Mouse (Mus musculus) v-Abl transformed pro-B cells (cell line): Measurements from ENCODE around the gene Kcng1.

Experiments
- in situ Hi-C, 2 experiments: fragments of 400-800 bp; cut with MboI; formaldehyde crosslinking; loops; one replicate each; pipeline ENCODE4 v1.15.1; 2025; ENCODE audit not compliant: unreplicated experiment in 2 of 2

Gene Kcng1

DNA sequence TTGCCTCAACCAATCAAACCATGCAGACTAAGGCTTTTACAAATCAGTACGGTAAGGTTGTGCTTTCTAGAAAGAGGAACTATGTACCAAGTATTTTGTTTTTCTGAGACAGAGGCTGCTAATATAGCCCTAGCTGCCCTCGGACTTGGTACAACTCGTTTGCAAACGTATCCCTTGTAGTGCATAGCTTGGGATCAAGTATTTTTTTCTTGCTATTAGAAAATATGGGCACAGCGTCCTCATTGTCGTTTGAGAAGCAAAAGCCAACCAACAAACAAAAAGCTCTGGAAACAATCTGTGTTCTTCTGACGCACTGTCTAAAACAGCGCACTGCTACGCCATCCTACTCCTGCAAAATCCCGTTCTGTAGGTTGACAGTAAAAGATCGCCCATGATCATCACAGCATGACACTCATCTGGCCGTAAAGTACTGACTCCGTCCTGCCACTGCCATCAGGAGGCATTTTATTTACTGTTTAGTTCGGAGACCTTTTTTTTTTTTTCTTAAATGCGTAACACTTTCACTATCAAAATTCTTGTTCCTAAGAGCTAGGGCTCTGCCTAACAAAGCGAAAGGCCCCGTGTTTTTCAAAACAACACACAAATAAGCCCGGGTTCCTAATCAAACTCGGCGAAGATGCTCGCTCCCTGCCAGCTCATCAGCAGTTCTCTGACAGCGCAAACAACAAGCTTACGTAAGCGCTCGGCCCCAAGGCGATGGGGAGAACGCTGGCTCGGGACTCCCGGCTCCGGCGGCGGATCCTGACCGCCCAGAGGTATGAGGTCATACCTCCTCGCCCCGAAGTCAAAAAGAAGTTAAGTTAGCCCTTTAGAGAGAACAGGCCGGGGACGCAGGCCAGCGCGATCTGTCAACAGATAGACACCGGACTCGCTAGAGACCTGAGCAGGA is 52.2 kb downstream of the Kcng1 start:
- in situ Hi-C loops, result no loop called here

DNA sequence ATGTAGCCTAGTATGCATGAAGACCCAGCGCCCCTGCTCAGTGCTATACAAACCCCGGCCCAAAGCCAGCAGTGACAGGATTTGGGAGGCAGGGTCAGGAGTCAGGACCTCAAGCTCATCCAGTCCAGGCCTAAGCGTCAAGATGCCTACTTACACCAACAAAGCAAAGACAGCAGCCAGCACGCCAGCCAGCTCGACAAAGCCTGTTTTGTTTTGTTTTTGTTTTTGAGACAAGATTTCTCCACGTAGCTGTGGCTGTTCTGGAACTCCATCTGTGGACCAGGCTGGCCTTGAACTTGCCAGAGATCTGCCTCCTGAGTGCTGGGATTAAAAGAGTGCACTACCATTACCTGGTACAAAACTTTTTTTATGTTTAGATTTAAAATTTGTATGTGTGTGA is 58.2 kb downstream of the Kcng1 start:
- in situ Hi-C loops, result loop anchor here in 1 of 2 experiments (25.0 kb wide), 1 partner anchor 111 kb away; no protein-coding TSS in a partner anchor

DNA sequence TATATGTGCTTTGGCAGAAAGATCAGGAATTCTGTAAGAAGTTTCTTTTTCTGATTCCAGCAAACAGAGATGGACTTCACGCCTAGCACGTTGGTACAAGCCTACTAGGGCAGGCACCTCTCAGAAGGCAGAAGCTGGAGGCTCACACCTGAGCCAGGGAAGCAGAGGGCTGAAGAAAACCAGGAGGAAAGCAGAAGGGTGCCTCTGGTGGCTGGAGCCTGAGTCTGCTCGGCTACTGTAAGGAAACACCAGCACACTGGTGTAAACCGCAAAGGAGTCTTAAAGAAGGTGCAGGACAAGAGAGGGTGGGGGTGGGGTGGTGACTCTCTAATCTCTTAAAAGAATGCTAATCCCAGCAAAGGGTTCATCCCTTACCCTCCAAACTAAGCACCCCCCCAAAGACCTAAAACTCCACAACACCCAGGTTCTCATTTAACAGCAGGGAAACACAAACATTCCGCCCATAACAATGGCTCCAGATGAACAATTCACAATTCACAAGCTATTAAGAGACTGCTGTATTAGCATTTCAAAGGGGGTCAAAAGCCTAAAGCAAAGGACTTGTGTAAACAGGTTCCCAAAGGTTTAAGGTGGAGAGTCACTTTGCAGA is 67.6 kb downstream of the Kcng1 start:
- in situ Hi-C loops, result loop anchor here in 1 of 2 experiments (25.0 kb wide), 1 partner anchor 102 kb away; no protein-coding TSS in a partner anchor
